Mouse (Mus musculus) c-Kit-positive CD71-negative TER-119-negative erythroid progenitor cells, embryonic 14.5 days (primary cell): Measurements from ENCODE around the gene Oas1f.
"Not testable (repeated sequence)": the region's sequence is repeated elsewhere in the genome, so short reads cannot be mapped to it uniquely, and the experiment has no call there.

Experiments used
- DNase-seq: peaks from one replicate; pipeline ENCODE4 v3.0.0-alpha.2; 2013; ENCODE audit warnings: low read depth

Gene Oas1f

DNA sequence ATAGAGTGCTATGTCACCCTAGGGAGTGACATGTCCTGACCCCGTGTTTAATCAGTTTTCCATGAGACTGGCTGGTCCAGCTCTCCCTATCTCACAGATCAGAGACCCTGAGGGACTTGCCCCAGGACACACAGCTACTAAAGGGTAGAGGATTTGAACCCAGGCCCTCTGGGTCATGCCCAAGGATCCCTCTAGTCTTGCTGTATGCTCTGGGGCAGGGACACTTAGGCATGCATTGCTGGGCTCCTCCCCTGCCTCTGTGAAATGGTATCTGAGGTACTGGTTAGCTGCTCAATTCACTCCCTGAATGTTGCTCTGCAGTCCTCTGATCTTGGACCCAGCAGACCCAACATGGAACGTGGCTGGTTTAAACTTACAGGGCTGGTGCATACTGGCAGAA lies 24.3 kb downstream of the Oas1f start:
- DNase-seq = no peak

DNA sequence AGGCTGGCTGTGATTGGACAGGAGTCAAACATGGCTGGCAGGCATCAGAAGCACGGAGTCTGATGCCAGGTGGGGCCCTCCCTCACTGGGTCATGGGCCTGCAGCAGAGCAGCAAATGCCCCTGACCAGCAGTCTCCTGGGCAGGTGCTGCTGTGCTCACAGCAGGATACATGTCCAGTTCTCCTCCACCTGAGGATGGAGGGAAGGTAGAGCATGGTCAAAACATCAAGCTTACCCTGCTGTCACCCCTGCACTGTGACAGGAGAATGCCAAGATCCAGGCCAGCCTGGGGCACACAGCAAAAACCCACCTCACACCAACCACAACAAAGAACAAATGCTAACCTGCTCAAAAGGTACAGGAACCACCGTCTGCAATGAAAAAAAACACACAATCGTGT lies 29.7 kb downstream of the Oas1f start:
- not testable (repeated sequence) for DNase-seq

DNA sequence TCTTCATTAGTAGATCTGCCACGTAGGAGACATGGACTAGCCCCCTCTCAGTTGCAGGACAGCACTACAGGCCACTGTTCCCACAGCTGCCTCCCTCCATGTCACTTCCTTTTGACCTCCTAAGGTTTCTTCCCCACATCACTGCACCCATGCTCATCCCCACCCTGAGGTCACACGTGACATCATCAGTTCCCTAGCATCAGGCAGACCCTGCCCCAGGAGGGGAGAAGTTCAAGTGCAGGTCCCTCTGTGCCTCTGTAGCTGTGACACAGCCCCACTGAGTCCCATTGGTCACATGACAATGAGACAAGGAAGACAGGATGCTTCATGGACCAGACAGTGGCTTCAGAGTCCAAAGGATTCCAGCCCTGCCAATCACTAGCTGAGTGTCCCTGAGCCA lies 30.2 kb downstream of the Oas1f start:
- not testable (repeated sequence) for DNase-seq

DNA sequence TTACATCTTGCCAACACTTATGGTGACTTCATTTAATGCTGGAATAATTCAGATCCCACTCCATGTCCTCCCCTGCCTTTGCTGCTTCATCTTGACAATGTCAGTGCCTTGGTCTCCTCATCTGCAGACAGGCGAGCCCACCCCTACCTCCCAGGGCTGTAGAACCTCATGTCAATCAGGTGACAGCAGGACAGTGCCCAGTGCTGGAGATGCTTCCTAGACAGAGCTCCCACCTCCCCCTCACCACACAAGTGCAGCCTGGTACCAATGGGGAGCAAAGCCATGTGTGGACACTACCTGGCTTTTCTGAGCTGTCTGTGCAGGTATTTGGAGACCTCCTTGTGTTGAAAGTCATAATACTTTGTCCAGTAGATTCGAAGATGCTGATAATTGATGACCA lies 31.6 kb downstream of the Oas1f start:
- not testable (repeated sequence) for DNase-seq

DNA sequence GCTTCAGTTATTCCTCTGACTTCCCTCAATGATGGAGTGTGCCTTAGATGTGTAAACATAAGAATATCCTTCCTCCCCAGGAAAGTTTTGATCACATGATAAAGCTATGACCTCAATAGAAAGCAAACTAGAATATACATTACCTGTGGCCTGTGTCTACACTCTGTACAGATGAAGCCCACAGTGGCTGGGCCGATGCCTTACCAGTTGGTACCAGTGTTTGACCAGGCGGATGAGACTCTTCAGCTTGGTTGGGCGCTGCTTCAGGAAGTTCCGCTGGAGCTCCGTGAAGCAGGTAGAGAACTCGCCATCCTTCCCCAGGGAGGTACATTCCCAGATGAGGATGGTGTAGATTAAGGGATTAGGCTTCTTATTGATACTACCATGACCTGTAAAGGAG lies 34.5 kb downstream of the Oas1f start:
- not testable (repeated sequence) for DNase-seq

DNA sequence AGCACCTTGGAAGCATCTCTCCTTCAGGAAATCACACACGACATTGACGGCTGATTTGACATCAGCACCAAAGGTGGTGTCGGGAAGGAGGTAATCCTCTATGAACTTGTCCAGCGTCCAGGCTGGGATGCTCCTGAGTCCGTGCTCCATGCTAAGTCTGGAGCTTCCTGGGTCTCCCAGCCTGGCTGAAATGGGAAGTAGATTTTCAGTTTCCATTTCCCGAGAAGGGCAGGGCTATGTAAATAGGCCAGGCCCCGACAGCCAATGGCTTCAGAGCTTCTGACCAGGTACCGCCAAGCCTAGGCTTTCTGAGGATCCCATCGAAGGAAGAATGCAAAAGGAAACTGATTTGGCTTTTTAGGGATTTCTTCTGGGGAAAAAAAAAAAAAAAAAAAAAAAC lies 40.2 kb downstream of the Oas1f start, which contains the start of gene Oas1g:
Gene Oas1g (minus strand): TSS at position 201 of the 400 bp plus-strand sequence.
- DNase-seq = not testable (repeated sequence)

DNA sequence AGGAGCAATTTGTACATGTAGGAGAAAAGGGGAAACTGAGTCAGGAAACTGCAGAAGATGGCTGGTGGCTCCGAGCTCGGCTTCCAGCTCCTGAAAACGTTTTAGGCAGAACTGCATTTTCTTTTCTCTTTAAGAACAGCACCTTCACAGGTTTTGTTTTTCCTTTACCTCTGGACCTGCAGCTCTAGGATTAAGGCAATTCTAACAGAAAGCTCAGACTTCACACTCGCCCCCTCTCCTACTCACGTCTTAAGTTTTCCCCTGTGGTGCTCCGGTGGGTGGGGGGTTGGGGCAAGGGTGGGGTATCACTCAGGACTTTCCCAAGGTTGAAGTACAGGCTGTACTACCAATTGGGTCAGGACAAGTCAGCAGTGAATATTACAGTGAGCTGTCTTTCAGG lies 40.7 kb downstream of the Oas1f start:
- no peak for DNase-seq

DNA sequence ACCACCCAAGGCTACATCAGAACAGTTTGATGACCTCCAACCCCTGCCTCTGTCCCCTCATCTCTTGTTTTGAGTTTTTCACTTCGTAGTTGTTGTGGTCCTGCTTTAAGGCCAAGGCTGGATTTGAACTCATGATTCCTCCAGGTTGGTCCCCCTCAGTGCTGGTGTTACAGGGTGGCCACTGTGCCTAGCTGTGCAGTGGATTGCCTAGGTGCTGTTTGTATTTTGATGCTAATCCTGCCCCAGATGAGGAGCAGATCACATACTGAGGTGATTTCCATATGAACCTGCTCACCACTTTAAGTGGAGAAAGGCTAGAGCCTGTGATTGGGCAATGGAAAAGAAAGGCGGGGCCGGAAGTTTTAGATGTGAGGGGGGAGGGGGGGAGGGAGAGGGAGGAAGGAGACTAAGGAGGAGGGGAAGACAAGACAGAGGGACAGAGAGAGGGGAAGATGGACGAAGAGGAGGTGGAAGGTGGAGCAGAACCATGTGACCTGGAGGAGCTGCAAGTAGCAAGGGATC lies 41.2 kb downstream of the Oas1f start:
- not testable (repeated sequence) for DNase-seq

DNA sequence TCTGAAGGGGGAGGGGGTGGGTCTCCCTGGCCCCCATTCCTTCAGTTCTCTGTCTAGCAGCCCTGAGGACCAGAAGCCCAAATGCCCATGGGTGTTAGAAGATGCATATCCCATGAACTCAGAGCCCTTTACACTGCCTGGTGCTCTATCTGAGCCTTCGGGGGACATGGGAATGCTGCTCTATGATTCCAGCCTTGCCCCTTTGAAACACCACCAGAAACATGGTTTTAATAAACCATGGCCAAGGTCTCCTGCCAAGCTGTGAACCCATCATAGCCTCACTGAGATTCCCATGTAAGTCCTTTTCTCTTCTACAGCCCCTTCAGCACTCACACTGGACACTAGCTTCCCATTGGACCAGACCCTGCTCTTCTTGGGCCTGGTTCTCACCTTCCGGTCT lies 42.9 kb downstream of the Oas1f start:
- no peak for DNase-seq

DNA sequence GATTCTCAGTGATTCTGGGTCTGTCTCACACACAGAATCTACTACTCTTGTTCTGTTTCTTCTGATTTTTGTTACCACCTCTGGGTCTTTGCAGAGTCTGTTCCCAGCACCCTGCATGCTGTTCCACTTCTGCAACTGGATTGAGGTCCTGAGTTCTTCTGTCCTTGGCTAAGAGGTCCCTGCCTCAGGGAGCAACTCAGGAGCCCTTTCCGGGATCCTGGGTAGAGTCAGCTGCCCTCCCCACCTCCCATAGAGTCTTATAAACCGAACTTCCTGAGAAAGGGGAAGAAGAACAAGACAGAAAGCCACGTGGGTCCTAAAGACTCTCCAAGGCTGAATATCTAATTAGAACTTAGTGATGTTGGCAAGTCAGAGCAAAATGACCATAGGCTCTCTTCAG lies 43.8 kb downstream of the Oas1f start:
- DNase-seq = no peak

DNA sequence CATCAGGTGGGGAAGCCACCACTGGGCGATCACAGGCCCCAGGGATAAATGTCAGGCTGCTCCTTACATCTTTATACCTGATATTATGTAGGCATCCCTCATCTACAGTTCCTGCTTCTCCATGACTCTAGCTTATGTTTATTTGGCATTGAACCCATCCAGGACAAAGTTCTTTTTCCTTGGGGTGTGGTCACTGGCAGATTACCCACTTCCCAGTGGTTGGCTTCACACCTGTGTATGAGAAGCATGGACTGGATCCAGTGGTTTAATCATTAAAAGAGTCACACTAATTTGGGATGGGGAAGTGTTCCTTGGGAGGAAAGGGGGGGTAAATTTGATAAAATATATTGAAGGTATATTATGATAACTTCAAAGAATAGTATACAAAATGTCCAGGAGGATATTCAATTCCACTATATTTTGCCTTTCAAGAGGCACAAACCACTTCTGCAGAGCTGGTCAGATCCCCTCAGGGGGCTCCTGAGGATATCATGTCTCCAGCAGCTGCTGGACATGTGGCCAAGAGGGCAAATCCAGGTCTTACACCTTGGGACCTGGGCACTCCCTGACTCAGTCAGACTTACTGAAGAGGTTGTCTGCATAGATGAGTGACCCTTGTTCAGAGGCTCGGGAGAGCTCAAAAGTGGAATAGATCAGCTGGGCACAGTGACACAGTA lies 44.5 kb downstream of the Oas1f start:
- not testable (repeated sequence) for DNase-seq

DNA sequence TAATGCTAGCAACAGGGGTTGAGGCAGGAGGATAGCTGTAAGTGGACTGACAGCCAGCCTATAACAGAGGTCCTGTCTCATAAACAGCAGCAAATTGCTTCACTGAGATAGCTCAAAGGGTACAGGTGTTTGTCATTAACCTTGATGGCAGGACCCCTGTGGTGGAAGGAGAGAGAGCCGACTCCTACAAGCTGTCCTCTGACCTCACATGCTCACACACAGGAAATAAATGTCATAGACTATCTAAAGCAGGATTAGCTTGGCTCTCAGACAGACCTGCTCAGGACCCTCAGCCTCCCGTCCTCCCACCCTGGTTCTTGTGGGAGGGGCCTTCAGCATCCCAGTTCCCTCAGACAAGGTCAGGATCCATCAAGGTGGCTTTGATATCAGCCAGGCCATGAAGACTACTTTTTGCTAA lies 45.1 kb downstream of the Oas1f start:
- DNase-seq = no peak

DNA sequence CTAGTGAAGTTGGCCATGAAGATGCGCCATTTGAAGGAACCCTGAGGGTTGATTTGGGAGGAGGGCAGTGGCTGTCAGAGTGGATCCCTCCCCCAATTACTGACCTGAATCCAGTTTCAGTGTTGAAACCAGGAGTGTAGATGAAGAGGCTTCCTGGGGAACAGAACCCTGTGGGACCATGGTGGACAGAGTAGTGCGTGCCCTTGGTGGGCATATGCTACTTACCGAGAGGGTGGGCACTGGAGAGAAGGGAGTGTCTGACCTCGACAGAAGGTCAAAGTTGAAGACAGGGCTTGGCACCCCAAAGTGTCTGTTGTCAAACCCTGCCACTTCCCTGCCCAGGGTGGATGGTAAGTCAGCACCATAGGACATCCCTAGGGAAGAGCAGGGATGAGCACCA lies 46.7 kb downstream of the Oas1f start:
- not testable (repeated sequence) for DNase-seq

DNA sequence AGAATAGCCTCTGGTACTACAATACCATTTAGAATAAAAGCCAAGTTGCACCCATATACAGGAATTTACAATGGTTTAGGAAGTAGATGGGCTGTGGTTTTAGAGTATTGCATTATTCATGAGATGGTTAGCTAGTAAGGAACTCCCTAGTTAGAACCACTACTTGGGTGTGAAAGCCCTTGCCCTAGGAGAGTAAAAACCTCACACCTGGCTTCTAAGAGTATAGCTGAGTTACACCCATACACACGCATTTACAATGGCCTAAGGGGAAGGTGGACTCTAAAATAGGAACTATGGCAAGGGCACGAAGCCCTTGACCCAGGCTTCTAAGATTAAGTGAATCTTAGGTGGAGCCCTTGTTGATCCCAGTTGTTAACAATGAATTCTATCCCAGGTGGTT lies 47.5 kb downstream of the Oas1f start:
- not testable (repeated sequence) for DNase-seq

DNA sequence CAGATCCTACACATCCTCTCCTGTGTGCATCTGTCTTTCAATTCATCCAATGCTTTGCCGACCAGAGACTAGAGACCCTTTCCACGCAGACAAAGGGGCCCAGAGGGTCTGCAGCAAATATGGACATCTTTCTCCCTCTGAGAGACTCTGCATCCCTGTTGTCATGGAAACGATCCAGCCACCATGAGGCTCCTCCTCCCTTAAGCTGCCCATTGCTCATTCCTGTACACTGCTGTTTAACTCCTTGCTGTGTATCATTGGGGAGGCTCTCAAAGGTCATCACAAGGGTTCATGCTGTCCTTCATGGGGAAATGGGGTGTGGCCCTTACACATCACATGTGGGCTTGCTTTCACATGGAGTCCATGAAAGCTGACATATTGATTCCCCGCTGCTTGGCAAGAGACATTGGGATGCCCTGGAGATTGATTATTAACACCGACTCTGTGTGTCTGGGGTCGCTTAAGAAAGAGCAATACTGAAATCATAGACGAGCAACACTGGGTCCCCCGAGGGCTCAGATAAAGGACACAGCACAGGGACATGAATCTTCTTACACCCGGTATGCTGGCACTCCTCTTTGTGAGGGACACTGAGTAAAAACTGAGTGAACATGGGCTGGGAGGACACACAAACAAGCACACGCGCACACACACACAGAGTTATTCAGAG lies 48.2 kb downstream of the Oas1f start:
- DNase-seq = no peak

DNA sequence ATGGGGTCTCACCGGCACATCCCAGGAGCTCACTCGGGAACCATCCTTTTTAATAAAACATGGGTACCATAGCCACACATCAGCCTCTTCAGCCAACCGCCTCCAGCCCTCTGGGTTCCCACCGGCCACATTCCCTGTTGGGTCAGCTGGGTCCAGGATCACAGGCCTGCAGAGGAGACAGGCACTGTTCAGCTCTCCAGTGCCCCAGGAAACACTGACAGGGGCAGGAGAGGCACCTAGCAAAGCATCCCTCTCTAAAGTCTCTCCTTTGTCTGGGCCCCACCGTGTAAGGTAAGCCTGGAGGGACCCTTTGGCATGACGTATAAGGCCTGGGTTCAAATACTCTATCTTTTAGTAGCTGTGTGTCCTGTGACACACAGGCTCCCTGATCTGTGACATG lies 51.1 kb downstream of the Oas1f start:
- DNase-seq = no peak

DNA sequence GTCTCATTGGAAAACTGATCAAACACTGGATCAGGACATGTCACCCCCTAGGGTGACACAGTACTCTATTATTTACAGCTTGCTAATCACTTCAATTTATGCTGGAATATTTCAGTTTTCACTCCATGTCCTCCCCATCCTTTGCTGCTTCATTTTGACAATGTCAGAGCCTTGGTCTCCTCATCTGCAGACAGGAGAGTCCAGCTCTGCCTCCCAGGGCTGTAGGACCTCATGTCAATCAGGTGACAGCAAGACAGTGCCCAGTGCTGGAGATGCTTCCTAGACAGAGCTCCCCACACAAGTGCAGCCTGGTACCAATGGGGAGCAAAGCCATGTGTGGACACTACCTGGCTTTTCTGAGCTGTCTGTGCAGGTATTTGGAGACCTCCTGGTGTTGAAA lies 51.6 kb downstream of the Oas1f start:
- no peak for DNase-seq

DNA sequence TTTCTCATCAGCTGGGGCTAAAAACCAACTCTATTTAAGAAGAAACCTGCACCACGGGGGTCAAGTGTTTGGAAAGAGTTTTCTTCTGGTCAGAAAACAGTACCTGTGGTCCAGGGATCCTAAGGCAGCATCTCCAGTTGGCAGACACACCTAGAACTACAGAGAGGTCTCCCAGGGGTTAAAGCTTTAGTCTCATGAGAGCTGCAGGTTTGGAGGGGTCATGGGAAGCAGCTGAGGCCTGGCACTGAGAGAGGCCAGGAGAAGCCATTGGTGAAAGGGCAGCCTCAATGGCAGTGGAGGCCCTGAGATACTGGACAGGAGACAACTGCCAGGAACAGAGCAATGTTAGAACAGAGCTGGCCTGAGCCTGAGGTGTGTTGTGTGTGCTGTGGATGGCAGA lies 53.5 kb downstream of the Oas1f start:
- DNase-seq = no peak

DNA sequence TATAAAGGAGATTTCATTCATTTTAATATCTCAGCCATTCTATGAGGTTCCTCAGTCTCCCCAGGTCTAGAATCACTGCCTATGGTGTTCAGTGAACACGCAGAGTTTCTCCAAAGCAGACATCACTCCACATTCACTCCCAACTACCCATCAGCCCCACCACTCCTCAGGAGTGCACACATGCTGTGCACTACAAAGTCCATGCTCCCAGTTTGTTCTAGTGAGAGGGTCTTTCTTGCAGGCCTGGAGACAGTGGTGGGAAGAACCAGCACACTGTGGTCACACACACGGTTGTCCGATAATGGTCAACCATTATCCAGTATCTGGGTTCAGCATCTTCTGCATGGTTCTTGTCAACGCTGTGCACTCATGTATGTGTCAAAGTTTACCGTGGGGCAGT lies 54.9 kb downstream of the Oas1f start:
- DNase-seq = no peak

DNA sequence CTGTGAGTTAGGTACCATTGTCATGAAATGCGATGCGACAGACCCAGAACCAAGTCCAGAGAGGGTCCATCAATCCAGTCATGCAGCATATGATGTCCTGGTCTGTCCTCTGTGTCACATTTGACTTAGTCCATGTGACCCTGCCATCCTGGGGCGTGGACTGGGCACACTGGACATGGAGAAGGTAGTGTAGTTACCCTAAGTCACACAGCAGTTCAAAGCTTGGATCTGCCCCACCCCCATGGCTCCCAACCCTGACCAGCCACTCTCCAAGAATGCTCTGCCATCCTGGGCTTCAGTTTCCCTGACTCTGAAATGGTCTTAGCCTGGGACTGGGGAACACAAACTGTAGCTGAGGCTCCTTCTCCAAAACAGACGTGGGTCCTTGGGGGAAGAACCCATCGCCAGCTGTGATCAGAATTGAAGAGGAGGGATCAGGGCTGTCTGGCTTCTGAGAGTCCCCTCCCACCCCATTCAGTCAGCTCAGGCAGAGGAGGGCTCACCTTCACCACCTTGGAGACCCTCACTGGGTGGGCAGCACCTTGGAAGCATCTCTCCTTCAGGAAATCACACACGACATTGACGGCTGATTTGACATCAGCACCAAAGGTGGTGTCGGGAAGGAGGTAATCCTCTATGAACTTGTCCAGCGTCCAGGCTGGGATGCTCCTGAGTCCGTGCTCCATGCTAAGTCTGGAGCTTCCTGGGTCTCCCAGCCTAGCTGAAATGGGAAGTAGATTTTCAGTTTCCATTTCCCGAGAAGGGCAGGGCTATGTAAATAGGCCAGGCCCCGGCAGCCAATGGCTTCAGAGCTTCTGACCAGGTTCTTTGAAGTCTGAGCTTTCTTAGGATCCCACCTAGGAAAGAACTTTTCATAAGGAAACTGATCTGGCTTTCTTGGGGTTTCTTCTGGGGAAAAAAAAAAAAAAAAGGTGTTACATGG lies 59.9 kb downstream of the Oas1f start, which contains the start of gene Oas1a:
Gene Oas1a (minus strand): TSS at position 731 of the 943 bp plus-strand sequence.
- DNase-seq = not testable (repeated sequence)
